Comparison of ENCODE assay signal across 8 mouse cellular contexts in the genomic region with DNA sequence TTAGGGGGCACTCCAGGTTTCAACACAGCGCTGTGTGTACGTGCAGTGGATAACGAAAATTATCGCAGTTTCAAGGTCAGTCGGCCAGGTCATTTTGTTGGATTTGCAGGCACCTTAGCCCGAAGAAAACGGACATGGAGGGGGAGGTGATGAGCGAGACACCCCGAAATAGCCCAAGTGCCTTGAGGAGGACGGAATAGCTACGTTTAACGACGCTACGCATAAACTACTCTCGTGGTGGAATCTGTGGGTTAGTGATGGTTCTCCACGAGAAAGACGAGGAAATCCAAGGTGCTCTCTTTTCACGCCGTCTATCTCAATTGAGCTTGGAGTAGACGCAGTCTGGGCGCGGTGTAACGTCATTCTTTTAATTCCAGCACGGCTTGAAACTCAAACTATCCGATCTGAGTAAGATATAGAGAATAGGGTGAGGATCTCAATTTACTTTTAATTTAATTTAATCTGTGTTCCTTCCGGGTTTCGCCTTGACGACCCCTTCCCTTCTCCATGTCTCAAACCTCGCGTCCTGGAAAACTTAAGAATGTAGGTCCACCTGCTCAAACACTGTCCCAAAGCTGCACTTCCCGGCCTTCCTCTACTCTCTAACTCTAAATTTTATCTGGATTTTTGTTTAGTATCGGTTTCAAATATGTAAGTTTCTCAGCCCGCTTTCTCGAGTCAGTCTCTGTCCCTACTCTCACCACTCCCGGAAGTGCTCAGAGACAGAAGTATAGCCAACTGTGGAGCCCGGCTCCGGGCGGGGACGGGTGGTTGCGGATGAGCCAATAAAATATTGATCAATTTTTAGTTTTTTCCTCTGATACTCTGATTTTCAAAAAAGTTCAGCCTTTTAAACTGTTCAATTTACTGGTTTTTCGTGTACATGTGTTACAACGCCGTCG. TPM values are rescaled to one million over a fixed set of nuclear protein-coding genes. Genes with fewer than 3 reads are reported as not detected.
DNase-seq lines count a peak whose midpoint lies in the region; ATAC-seq and TF ChIP-seq lines count a peak whose summit lies in the region.

No protein-coding gene starts in this region.

- H3K4me1 ChIP-seq in hindbrain, embryonic 14.5 days (replicated peaks; ENCODE audit: control insufficient read depth, insufficient read depth, low read length): no peaks in the 10 kb centered on the region
- H3K4me1 ChIP-seq in megakaryocyte, embryonic 14.5 days: peaks cover 29% of the 10 kb centered on the region

- no peak for TF ChIP-seq CTCF in layer of hippocampus, adult 2 months (conservative IDR thresholded peaks at IDR 0.05)

- peak overlapping the region; percentile 51 for H3K4me2 ChIP-seq in hindbrain, embryonic 14.5 days (replicated peaks)

- WGBS in hindbrain, embryonic 14.5 days: under 1% methylated on average over 44 of the region's 44 CpGs

- H3K9me3 ChIP-seq in hindbrain, embryonic 14.5 days (ENCODE audit: control insufficient read depth, low read length): 0 out of 2 replicates have a peak, but pooled peaks cover 4% of the 10 kb centered on the region
- no peaks in the 10 kb centered on the region for H3K9me3 ChIP-seq in megakaryocyte, embryonic 14.5 days

- peaks cover 88% of the 10 kb centered on the region for H3K27me3 ChIP-seq in hindbrain, embryonic 14.5 days (ENCODE audit: control insufficient read depth, insufficient read depth, low read length)
- H3K27me3 ChIP-seq in megakaryocyte, embryonic 14.5 days (replicated peaks): peaks cover 5% of the 10 kb centered on the region

- H3K36me3 ChIP-seq in hindbrain, embryonic 14.5 days (replicated peaks; ENCODE audit: control insufficient read depth, insufficient read depth): no peaks in the 10 kb centered on the region
- H3K36me3 ChIP-seq in megakaryocyte, embryonic 14.5 days (replicated peaks; ENCODE audit: low read length): no peaks in the 10 kb centered on the region

- DNase-seq in layer of hippocampus, adult 2 months (ENCODE audit: low spot score in 2 of 2): no peak
- DNase-seq in layer of hippocampus, postnatal 36 days: no peak
- peak; percentile 57 for DNase-seq in embryo, embryonic 9.5 days (ENCODE audit: extremely low spot score)
- DNase-seq in hindbrain, embryonic 14.5 days (ENCODE audit: low spot score): no peak
- peak; percentile 25 to 41 for DNase-seq in thymus, adult 18-20 months
- DNase-seq in layer of hippocampus, adult 11-12 months (ENCODE audit: low spot score): no peak
- no peak for DNase-seq in Muller cell, postnatal 12 days (ENCODE audit: inconsistent ontology term)

- H3K27ac ChIP-seq in layer of hippocampus, adult 2 months: no peak overlapping the region
- no peak overlapping the region for H3K27ac ChIP-seq in hindbrain, embryonic 14.5 days

- H3K9ac ChIP-seq in hindbrain, embryonic 14.5 days: 0 out of 2 replicates have a peak overlapping the region, but pooled peaks have one; percentile 16

- H3K4me3 ChIP-seq in layer of hippocampus, adult 2 months: peak overlapping the region; percentile 41
- peak overlapping the region; percentile 30 for H3K4me3 ChIP-seq in hindbrain, embryonic 14.5 days (replicated peaks; ENCODE audit: low read length)
- H3K4me3 ChIP-seq in megakaryocyte, embryonic 14.5 days (replicated peaks): peak overlapping the region; percentile 94

- no peak for ATAC-seq in hindbrain, embryonic 14.5 days (ENCODE audit: low FRiP score)

RNA-seq across cellular contexts. Expression of a gene that starts 10.6 kb away (rescaled TPM):
- under 1 TPM; 0.32 to 0.51 TPM for total RNA-seq in layer of hippocampus, adult 2 months (2021)
- total RNA-seq in layer of hippocampus, postnatal 36 days (2021): under 1 TPM; 0.25 to 0.42 TPM
- polyA plus RNA-seq in hindbrain, embryonic 14.5 days (2014; fragmentation: Nextera tagmentation; extraction: Ambion mirVana): not detected in 2 replicates
- 0.81 TPM in 1 of 2 replicates, not detected in the other for polyA plus RNA-seq in megakaryocyte, embryonic 14.5 days (2012; ENCODE audit: insufficient read depth, low replicate concordance)

RNA-seq across cellular contexts. Expression of a gene that starts 15.2 kb away (rescaled TPM):
- 10 to 100 TPM; 12.5 to 17.0 TPM for total RNA-seq in layer of hippocampus, adult 2 months (2021)
- 10 to 100 TPM; 11.4 to 25.4 TPM for total RNA-seq in layer of hippocampus, postnatal 36 days (2021)
- 8.0 TPM in 1 of 2 replicates, not detected in the other for polyA plus RNA-seq in hindbrain, embryonic 14.5 days (2014; fragmentation: Nextera tagmentation; extraction: Ambion mirVana)
- polyA plus RNA-seq in megakaryocyte, embryonic 14.5 days (2012; ENCODE audit: insufficient read depth, low replicate concordance): 89.8 and 975 TPM in 2 replicates

RNA-seq across cellular contexts. Expression of a gene that starts 15.5 kb away (rescaled TPM):
- total RNA-seq in layer of hippocampus, adult 2 months (2021): 10 to 100 TPM; 23.5 to 24.4 TPM
- 10 to 100 TPM; 30.5 to 35.2 TPM for total RNA-seq in layer of hippocampus, postnatal 36 days (2021)
- 1.5 and 1.6 TPM in 2 replicates for polyA plus RNA-seq in hindbrain, embryonic 14.5 days (2014; fragmentation: Nextera tagmentation; extraction: Ambion mirVana)
- polyA plus RNA-seq in megakaryocyte, embryonic 14.5 days (2012; ENCODE audit: insufficient read depth, low replicate concordance): 7.0 TPM in 1 of 2 replicates, not detected in the other

RNA-seq across cellular contexts. Expression of a gene that starts 21.0 kb away (rescaled TPM):
- 10 to 100 TPM; 64.2 to 71.7 TPM for total RNA-seq in layer of hippocampus, adult 2 months (2021)
- total RNA-seq in layer of hippocampus, postnatal 36 days (2021): 10 to 100 TPM; 72.6 to 72.8 TPM
- polyA plus RNA-seq in hindbrain, embryonic 14.5 days (2014; fragmentation: Nextera tagmentation; extraction: Ambion mirVana): 6.0 and 6.2 TPM in 2 replicates
- 304 and 570 TPM in 2 replicates for polyA plus RNA-seq in megakaryocyte, embryonic 14.5 days (2012; ENCODE audit: insufficient read depth, low replicate concordance)

RNA-seq across cellular contexts. Expression of a gene that starts 22.6 kb away (rescaled TPM):
- total RNA-seq in layer of hippocampus, adult 2 months (2021): 10 to 100 TPM; 16.5 to 20.6 TPM
- 10 to 100 TPM; 13.7 to 21.6 TPM for total RNA-seq in layer of hippocampus, postnatal 36 days (2021)
- 4.4 and 5.3 TPM in 2 replicates for polyA plus RNA-seq in hindbrain, embryonic 14.5 days (2014; fragmentation: Nextera tagmentation; extraction: Ambion mirVana)
- 24.5 and 35.7 TPM in 2 replicates for polyA plus RNA-seq in megakaryocyte, embryonic 14.5 days (2012; ENCODE audit: insufficient read depth, low replicate concordance)

Comparison
In these comparisons a context has a peak if more than half of its experiments do, and no peak if none do; other contexts are left out.
1. DNase-seq: peak in embryo, embryonic 9.5 days (single experiment) and thymus, adult 18-20 months (2 of 2); none in layer of hippocampus, adult 2 months (0 of 2), layer of hippocampus, postnatal 36 days (0 of 2), hindbrain, embryonic 14.5 days (single experiment), layer of hippocampus, adult 11-12 months (single experiment) and Muller cell, postnatal 12 days (single experiment).
2. H3K4me3 ChIP-seq: peak in every context shown above with its lines; median percentile 94 in megakaryocyte, embryonic 14.5 days; 41 in layer of hippocampus, adult 2 months; 30 in hindbrain, embryonic 14.5 days.